Mouse (Mus musculus): Measurements from ENCODE around the gene Ccdc85a. TPM values are rescaled to one million over a fixed set of nuclear protein-coding genes. Genes with fewer than 3 reads are reported as not detected.
"Not testable (repeated sequence)": the region's sequence is repeated elsewhere in the genome, so short reads cannot be mapped to it uniquely, and the experiment has no call there.

Ccdc85a gene
- polyA plus RNA-seq, 1 experiment from 2014 or later: 1.7 TPM

- WGBS: 81% methylated on average over 1 of the region's 1 CpGs
These were observed 125.0 kb downstream of the Ccdc85a start for GRCm38 (mm10) chr11:28459165-28459564.

GRCm38 (mm10) chr11:28439877-28440276 is 144.2 kb downstream of the Ccdc85a start:
- no peak overlapping the region for H3K4me2 ChIP-seq (ENCODE audit: low read length)
- no peaks in the 10 kb centered on the region for H3K4me1 ChIP-seq (replicated peaks; ENCODE audit: insufficient read depth, low read length)
- DNase-seq (ENCODE audit: low spot score) (no peak), ATAC-seq (replicated peaks; ENCODE audit: low FRiP score, low read depth) (no peak)
- no peaks in the 10 kb centered on the region for H3K27me3 ChIP-seq (ENCODE audit: insufficient read depth, low read length)
- no peaks in the 10 kb centered on the region for H3K9me3 ChIP-seq (replicated peaks; ENCODE audit: low read length)
- H3K36me3 ChIP-seq (ENCODE audit: insufficient read depth, low read length): no peaks in the 10 kb centered on the region
- TF ChIP-seq CTCF (IDR thresholded peaks at IDR 0.05; ENCODE audit: low read depth): no peak
- H3K27ac ChIP-seq: no peak overlapping the region
- no peak overlapping the region for H3K4me3 ChIP-seq (replicated peaks; ENCODE audit: low read depth, low read length)
- no peak overlapping the region for H3K9ac ChIP-seq (ENCODE audit: low read depth, low read length)

More at GRCm38 (mm10) chr11:28459165-28459564, 125.0 kb downstream of the Ccdc85a start:
- Histone ChIP-seq H3K4me1 (replicated peaks; ENCODE audit: insufficient read depth, low read length) (no peaks in the 10 kb centered on the region), H3K27me3 (ENCODE audit: insufficient read depth, low read length) (no peaks in the 10 kb centered on the region), H3K27ac (no peak overlapping the region), H3K9me3 (replicated peaks; ENCODE audit: low read length) (no peaks in the 10 kb centered on the region), H3K4me2 (ENCODE audit: low read length) (no peak overlapping the region), H3K9ac (ENCODE audit: low read depth, low read length) (no peak overlapping the region), H3K36me3 (ENCODE audit: insufficient read depth, low read length) (no peaks in the 10 kb centered on the region), H3K4me3 (replicated peaks; ENCODE audit: low read depth, low read length) (no peak overlapping the region)
- DNase-seq (ENCODE audit: low spot score) (no peak), ATAC-seq (replicated peaks; ENCODE audit: low FRiP score, low read depth) (no peak)
- no peak for TF ChIP-seq CTCF (IDR thresholded peaks at IDR 0.05; ENCODE audit: low read depth)

GRCm38 (mm10) chr11:28422451-28423231 is 161.5 kb downstream of the Ccdc85a start:
- no peak overlapping the region for H3K27ac ChIP-seq
- no peaks in the 10 kb centered on the region for H3K4me1 ChIP-seq (replicated peaks; ENCODE audit: insufficient read depth, low read length)
- no peaks in the 10 kb centered on the region for H3K9me3 ChIP-seq (replicated peaks; ENCODE audit: low read length)
- no peak for TF ChIP-seq CTCF (IDR thresholded peaks at IDR 0.05; ENCODE audit: low read depth)
- 79% methylated on average over 2 of the region's 2 CpGs for WGBS
- no peak overlapping the region for H3K4me3 ChIP-seq (replicated peaks; ENCODE audit: low read depth, low read length)
- H3K27me3 ChIP-seq (ENCODE audit: insufficient read depth, low read length): no peaks in the 10 kb centered on the region
- no peak overlapping the region for H3K4me2 ChIP-seq (ENCODE audit: low read length)
- no peaks in the 10 kb centered on the region for H3K36me3 ChIP-seq (ENCODE audit: insufficient read depth, low read length)
- ATAC-seq (replicated peaks; ENCODE audit: low FRiP score, low read depth) (no peak), DNase-seq (ENCODE audit: low spot score) (no peak)
- no peak overlapping the region for H3K9ac ChIP-seq (ENCODE audit: low read depth, low read length)

- Histone ChIP-seq H3K9ac (ENCODE audit: low read depth, low read length) (no peak overlapping the region), H3K27ac (no peak overlapping the region), H3K4me3 (replicated peaks; ENCODE audit: low read depth, low read length) (no peak overlapping the region), H3K36me3 (ENCODE audit: insufficient read depth, low read length) (no peaks in the 10 kb centered on the region), H3K4me2 (ENCODE audit: low read length) (no peak overlapping the region), H3K27me3 (ENCODE audit: insufficient read depth, low read length) (no peaks in the 10 kb centered on the region), H3K9me3 (replicated peaks; ENCODE audit: low read length) (no peaks in the 10 kb centered on the region), H3K4me1 (replicated peaks; ENCODE audit: insufficient read depth, low read length) (no peaks in the 10 kb centered on the region)
- DNase-seq (ENCODE audit: low spot score): no peak
- TF ChIP-seq CTCF (IDR thresholded peaks at IDR 0.05; ENCODE audit: low read depth): no peak
- 78% methylated on average over 2 of the region's 2 CpGs for WGBS
- no peak for ATAC-seq (replicated peaks; ENCODE audit: low FRiP score, low read depth)
These were observed 168.3 kb downstream of the Ccdc85a start for GRCm38 (mm10) chr11:28415841-28416240.

- H3K36me3 ChIP-seq (ENCODE audit: insufficient read depth, low read length); H3K9me3 ChIP-seq (replicated peaks; ENCODE audit: low read length); H3K4me1 ChIP-seq (replicated peaks; ENCODE audit: insufficient read depth, low read length); H3K9ac ChIP-seq (ENCODE audit: low read depth, low read length); H3K4me2 ChIP-seq (ENCODE audit: low read length); DNase-seq (ENCODE audit: low spot score); H3K27me3 ChIP-seq (ENCODE audit: insufficient read depth, low read length); ATAC-seq (replicated peaks; ENCODE audit: low FRiP score, low read depth); H3K4me3 ChIP-seq (replicated peaks; ENCODE audit: low read depth, low read length); H3K27ac ChIP-seq: not testable (repeated sequence)
- WGBS: 92% methylated on average over 2 of the region's 2 CpGs
These were observed 174.2 kb downstream of the Ccdc85a start for GRCm38 (mm10) chr11:28409880-28410279.

GRCm38 (mm10) chr11:28397166-28397565 is 187.0 kb downstream of the Ccdc85a start:
- H3K27ac ChIP-seq: no peak overlapping the region
- no peak overlapping the region for H3K9ac ChIP-seq (ENCODE audit: low read depth, low read length)
- H3K4me3 ChIP-seq (replicated peaks; ENCODE audit: low read depth, low read length): no peak overlapping the region
- H3K27me3 ChIP-seq (ENCODE audit: insufficient read depth, low read length): no peaks in the 10 kb centered on the region
- 23% methylated on average over 1 of the region's 1 CpGs for WGBS
- no peaks in the 10 kb centered on the region for H3K4me1 ChIP-seq (replicated peaks; ENCODE audit: insufficient read depth, low read length)
- H3K36me3 ChIP-seq (ENCODE audit: insufficient read depth, low read length): no peaks in the 10 kb centered on the region
- peak; percentile 45 for DNase-seq (ENCODE audit: low spot score)
- H3K4me2 ChIP-seq (ENCODE audit: low read length): no peak overlapping the region
- no peak for TF ChIP-seq CTCF (IDR thresholded peaks at IDR 0.05; ENCODE audit: low read depth)
- ATAC-seq (replicated peaks; ENCODE audit: low FRiP score, low read depth): no peak
- no peaks in the 10 kb centered on the region for H3K9me3 ChIP-seq (replicated peaks; ENCODE audit: low read length)

GRCm38 (mm10) chr11:28375891-28376290 is 208.2 kb downstream of the Ccdc85a start:
- Histone ChIP-seq H3K9ac (ENCODE audit: low read depth, low read length) (no peak overlapping the region), H3K4me1 (replicated peaks; ENCODE audit: insufficient read depth, low read length) (no peaks in the 10 kb centered on the region), H3K36me3 (ENCODE audit: insufficient read depth, low read length) (no peaks in the 10 kb centered on the region), H3K27me3 (ENCODE audit: insufficient read depth, low read length) (no peaks in the 10 kb centered on the region), H3K9me3 (replicated peaks; ENCODE audit: low read length) (no peaks in the 10 kb centered on the region), H3K4me3 (replicated peaks; ENCODE audit: low read depth, low read length) (no peak overlapping the region), H3K4me2 (ENCODE audit: low read length) (no peak overlapping the region), H3K27ac (no peak overlapping the region)
- ATAC-seq (replicated peaks; ENCODE audit: low FRiP score, low read depth) (no peak), DNase-seq (ENCODE audit: low spot score) (no peak)
- TF ChIP-seq CTCF (IDR thresholded peaks at IDR 0.05; ENCODE audit: low read depth): no peak

Data from kidney, postnatal 0 days (tissue).